Mouse (Mus musculus) MEL (cell line): ENCODE results near the gene Bex3. TPM values are rescaled to one million over a fixed set of nuclear protein-coding genes. Genes with fewer than 3 reads are reported as not detected.

Experiments used
- DNase-seq: peaks from one replicate; pipeline ENCODE4 v3.0.0; 2011; ENCODE audit warnings: low read depth, low spot score
- H3K27ac ChIP-seq: 2 replicates; pipeline ENCODE4 v1.5.1; 2012; ENCODE audit warnings: low read depth, mild to moderate bottlenecking, control low read depth, low read length, moderate library complexity; ENCODE audit not compliant: control insufficient read depth
- H3K27me3 ChIP-seq, 2 experiments: fragments of 150-350 bp in 1 of 2; sonication (generic) in 1 of 2; 2 replicates each; pipeline ENCODE4 v1.6.1; 2012; ENCODE audit warnings: low read length in 2 of 2, mild to moderate bottlenecking in 2 of 2, improper control_type of control experiment in 1 of 2, moderate library complexity in 1 of 2; ENCODE audit not compliant: insufficient read depth in 2 of 2, control insufficient read depth in 1 of 2
- H3K36me3 ChIP-seq, 2 experiments: 2 replicates each; pipeline ENCODE4 v1.6.1; 2012 to 2014; ENCODE audit warnings: low read length in 2 of 2, improper control_type of control experiment in 1 of 2, inconsistent platforms in 1 of 2, mild to moderate bottlenecking in 1 of 2; ENCODE audit not compliant: insufficient read depth in 2 of 2, control insufficient read depth in 1 of 2
- H3K4me1 ChIP-seq, 2 experiments: fragments of 150-350 bp in 1 of 2; sonication (generic) in 1 of 2; 2 replicates each; pipeline ENCODE4 v1.6.1; 2012; ENCODE audit warnings: low read length in 2 of 2, improper control_type of control experiment in 1 of 2, mild to moderate bottlenecking in 1 of 2; ENCODE audit not compliant: insufficient read depth in 2 of 2, control insufficient read depth in 1 of 2
- H3K4me3 ChIP-seq, 2 experiments: fragments of 150-350 bp in 1 of 2; sonication (generic) in 1 of 2; 2 replicates each; pipeline ENCODE4 v1.5.1; 2012; ENCODE audit warnings: low read depth in 2 of 2, low read length in 2 of 2, mild to moderate bottlenecking in 2 of 2, moderate library complexity in 2 of 2, control low read depth in 1 of 2, improper control_type of control experiment in 1 of 2; ENCODE audit not compliant: control insufficient read depth in 1 of 2, insufficient read depth in 1 of 2
- H3K79me2 ChIP-seq: 2 replicates; pipeline ENCODE4 v1.6.1; 2012; ENCODE audit warnings: mild to moderate bottlenecking, low read length, moderate library complexity; ENCODE audit not compliant: control insufficient read depth, poor library complexity, insufficient read depth
- H3K9ac ChIP-seq: 2 replicates; pipeline ENCODE4 v1.6.1; 2012; ENCODE audit warnings: low read depth, mild to moderate bottlenecking, control low read depth, low read length, moderate library complexity; ENCODE audit not compliant: control insufficient read depth, poor library complexity, severe bottlenecking
- H3K9me3 ChIP-seq: fragments of 150-350 bp; sonication (generic); replicated peaks from 2 replicates; pipeline ENCODE4 v1.6.1; 2012; ENCODE audit warnings: mild to moderate bottlenecking, low read length, improper control_type of control experiment, moderate library complexity; ENCODE audit not compliant: insufficient read depth
- BHLHE40 ChIP-seq: IDR thresholded peaks from 2 replicates; pipeline ENCODE4 v1.6.1; 2012; ENCODE audit warnings: low read depth, mild to moderate bottlenecking, inconsistent platforms, low read length, improper control_type of control experiment, borderline replicate concordance
- ELF1 ChIP-seq: IDR thresholded peaks from 2 replicates; pipeline ENCODE4 v1.6.1; 2014; ENCODE audit warnings: low read depth, mild to moderate bottlenecking, inconsistent platforms, low read length, improper control_type of control experiment, moderate library complexity
- EP300 ChIP-seq, 2 experiments: IDR thresholded peaks; 2 replicates each; pipeline ENCODE4 v1.6.1; 2011; ENCODE audit warnings: improper control_type of control experiment in 2 of 2, low read length in 2 of 2, low read depth in 1 of 2, mild to moderate bottlenecking in 1 of 2
- GABPA ChIP-seq: IDR thresholded peaks from 2 replicates; pipeline ENCODE4 v1.6.1; 2012; ENCODE audit warnings: low read depth, mild to moderate bottlenecking, inconsistent platforms, low read length, improper control_type of control experiment, moderate library complexity
- HCFC1 ChIP-seq: IDR thresholded peaks from 2 replicates; pipeline ENCODE4 v1.6.1; 2012; ENCODE audit warnings: low read depth, mild to moderate bottlenecking, inconsistent platforms, low read length, improper control_type of control experiment, moderate library complexity
- JUND ChIP-seq: IDR thresholded peaks from 2 replicates; pipeline ENCODE4 v1.6.1; 2011; ENCODE audit warnings: low read depth, mild to moderate bottlenecking, improper control_type of control experiment, low read length
- KAT2A ChIP-seq: conservative IDR thresholded peaks from 2 replicates; pipeline ENCODE4 v1.6.1; 2012; ENCODE audit warnings: low read depth, low read length, improper control_type of control experiment, inconsistent platforms
- MAFK ChIP-seq: IDR thresholded peaks from 2 replicates; pipeline ENCODE4 v1.6.1; 2011; ENCODE audit warnings: low read depth, mild to moderate bottlenecking, low read length, improper control_type of control experiment, borderline replicate concordance
- MAX ChIP-seq: IDR thresholded peaks from 2 replicates; pipeline ENCODE4 v1.6.1; 2011; ENCODE audit warnings: low read length, improper control_type of control experiment
- MEF2A ChIP-seq: IDR thresholded peaks from 2 replicates; pipeline ENCODE4 v1.6.1; 2014; ENCODE audit warnings: low read depth, mild to moderate bottlenecking, inconsistent platforms, low read length, improper control_type of control experiment; ENCODE audit not compliant: poor library complexity, insufficient replicate concordance, severe bottlenecking; ENCODE audit errors: extremely low read depth
- MYB ChIP-seq: IDR thresholded peaks from 2 replicates; pipeline ENCODE4 v1.6.1; 2011; ENCODE audit warnings: mild to moderate bottlenecking, low read depth, low read length, improper control_type of control experiment
- MYC ChIP-seq: IDR thresholded peaks from 2 replicates; pipeline ENCODE4 v1.6.1; 2011; ENCODE audit warnings: low read depth, mild to moderate bottlenecking, low read length, improper control_type of control experiment, moderate library complexity
- NRF1 ChIP-seq: IDR thresholded peaks from 2 replicates; pipeline ENCODE4 v1.6.1; 2014; ENCODE audit warnings: low read depth, mild to moderate bottlenecking, inconsistent platforms, low read length, improper control_type of control experiment, moderate library complexity; ENCODE audit not compliant: poor library complexity, insufficient read depth, severe bottlenecking
- POLR2AphosphoS2 ChIP-seq: IDR thresholded peaks from 2 replicates; pipeline ENCODE4 v1.6.1; 2011; ENCODE audit warnings: low read length, improper control_type of control experiment
- POLR2AphosphoS5 ChIP-seq: IDR thresholded peaks from 2 replicates; pipeline ENCODE4 v1.6.1; 2012; ENCODE audit warnings: low read depth, borderline replicate concordance, mild to moderate bottlenecking, inconsistent platforms, low read length, moderate library complexity, mixed read lengths
- SMC3 ChIP-seq: IDR thresholded peaks from 2 replicates; pipeline ENCODE4 v1.6.1; 2011; ENCODE audit warnings: low read depth, low read length, improper control_type of control experiment
- TBP ChIP-seq: IDR thresholded peaks from 2 replicates; pipeline ENCODE4 v1.8.0; 2011; ENCODE audit warnings: low read depth, low read length, improper control_type of control experiment
- UBTF ChIP-seq: IDR thresholded peaks from 2 replicates; pipeline ENCODE4 v1.6.1; 2012; ENCODE audit warnings: low read depth, mild to moderate bottlenecking, inconsistent platforms, low read length, improper control_type of control experiment, moderate library complexity, borderline replicate concordance; ENCODE audit not compliant: insufficient read depth
- ZKSCAN1 ChIP-seq: IDR thresholded peaks from 2 replicates; pipeline ENCODE4 v1.6.1; 2012; ENCODE audit warnings: low read depth, mild to moderate bottlenecking, inconsistent platforms, low read length, improper control_type of control experiment, moderate library complexity
- ZNF384 ChIP-seq: IDR thresholded peaks from 2 replicates; pipeline ENCODE4 v1.6.1; 2012; ENCODE audit warnings: low read depth, mild to moderate bottlenecking, inconsistent platforms, low read length, improper control_type of control experiment
- polyA plus RNA-seq, 2 experiments: library from polyadenylated mRNA; stranded (reverse) in 1 of 2; unstranded in 1 of 2; fragments of >175 nt in 1 of 2; fragments of >200 nt in 1 of 2; gene quantifications; 2 replicates each; pipeline versions ENCODE4 v1.2.1 to v1.2.4; 2012; ENCODE audit warnings: low replicate concordance in 2 of 2, low read depth in 1 of 2; ENCODE audit not compliant: insufficient read length in 2 of 2, insufficient read depth in 1 of 2, missing spikeins in 1 of 2
- total RNA-seq: library from RNA; depleted of rRNA; stranded (reverse); fragments of 300-350 nt; gene quantifications from 2 replicates; pipeline ENCODE4 v1.2.3, GENCODE M21; 2012

Bex3 gene
- total and polyA plus RNA-seq, 3 experiments, result 153 to 326 TPM; not detected in 1

DNA sequence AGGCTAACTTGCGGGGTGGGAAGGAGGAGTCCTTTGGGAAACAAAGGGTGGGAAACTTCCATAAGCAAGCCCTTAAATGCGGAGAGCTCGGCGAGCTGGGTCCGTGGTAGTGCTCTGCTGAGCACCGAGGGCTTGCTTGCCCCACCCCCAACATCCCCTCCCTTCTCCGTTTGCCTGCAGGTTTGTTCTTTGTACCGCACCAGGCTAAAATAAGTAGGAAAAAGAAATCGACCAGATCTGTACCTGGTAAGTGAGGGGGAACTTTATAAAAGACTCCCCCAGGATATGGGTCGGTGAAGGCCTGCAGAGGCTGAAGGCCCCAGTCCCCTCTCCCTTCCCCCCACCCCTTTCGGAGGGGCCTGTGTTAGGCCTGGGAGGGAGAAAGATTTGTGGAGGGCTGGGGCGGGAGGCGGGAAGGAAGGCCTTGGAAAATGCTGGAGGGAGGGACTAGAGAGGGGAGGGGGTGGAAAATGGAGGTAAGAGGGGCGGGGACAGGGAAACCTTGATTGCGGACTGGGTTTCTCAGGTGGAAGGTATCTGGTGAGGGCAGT lies 24.5 kb upstream of the Bex3 start:
- no peak for TF ChIP-seq EP300 (IDR thresholded peaks at IDR 0.05; ENCODE audit: low read depth in 1 of 2, low read length in 2 of 2)
- no peak for TF ChIP-seq TBP
- TF ChIP-seq MAFK, result no peak
- no peak for TF ChIP-seq HCFC1
- no peak for TF ChIP-seq MAX
- TF ChIP-seq MYB, result no peak
- no peak for TF ChIP-seq ZNF384
- TF ChIP-seq POLR2AphosphoS2, result no peak
- no peak for TF ChIP-seq UBTF
- TF ChIP-seq ZKSCAN1, result no peak
- no peak for TF ChIP-seq POLR2AphosphoS5
- no peak for TF ChIP-seq JUND
- TF ChIP-seq NRF1, result no peak

DNA sequence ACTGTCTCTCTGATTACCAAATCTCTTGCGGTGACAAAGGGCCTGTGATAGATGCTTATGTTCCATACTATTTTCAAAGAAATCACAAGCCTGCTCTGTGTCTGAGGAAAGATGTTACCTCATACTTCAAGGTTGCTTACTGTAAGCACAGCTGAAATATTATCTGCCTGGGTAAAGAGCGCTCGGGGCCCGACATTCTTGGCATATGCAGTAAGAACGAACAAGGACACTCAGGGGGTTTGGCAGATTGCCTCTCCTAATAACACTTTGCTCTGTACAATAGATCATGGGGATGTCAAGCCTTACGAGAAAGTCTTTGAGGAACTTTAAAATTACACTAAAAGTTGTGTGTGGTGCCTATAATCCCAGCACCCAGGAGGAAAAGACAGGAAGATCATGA lies 21.2 kb upstream of the Bex3 start:
- DNase-seq, result no peak
- Histone ChIP-seq H3K9me3 (no peaks in the 10 kb centered on the region), H3K4me1 (peaks cover 5 to 13% of the 10 kb centered on the region in 2 experiments), H3K27me3 (no peaks in the 10 kb centered on the region), H3K27ac (no peak overlapping the region), H3K4me3 (no peak overlapping the region), H3K36me3 (peaks cover 0 to 9% of the 10 kb centered on the region in 2 experiments; a peak in 2 of 4 replicates), H3K79me2 (peaks cover 10% of the 10 kb centered on the region), H3K9ac (no peak overlapping the region)
- no peak for TF ChIP-seq POLR2AphosphoS2
- no peak for TF ChIP-seq ZNF384
- TF ChIP-seq SMC3, result no peak
- no peak for TF ChIP-seq MEF2A
- TF ChIP-seq MAX, result no peak
- no peak for TF ChIP-seq BHLHE40
- TF ChIP-seq ZKSCAN1, result no peak
- no peak for TF ChIP-seq GABPA
- TF ChIP-seq MYB, result no peak
- TF ChIP-seq MAFK, result no peak
- TF ChIP-seq UBTF, result no peak
- no peak for TF ChIP-seq MYC
- TF ChIP-seq ELF1, result no peak
- TF ChIP-seq KAT2A, result no peak

More for the DNA sequence above, 24.5 kb upstream of the Bex3 start:
- no peaks in the 10 kb centered on the region; a peak in 1 of 4 replicates for H3K27me3 ChIP-seq
- peaks cover 0 to 5% of the 10 kb centered on the region in 2 experiments; a peak in 2 of 4 replicates for H3K4me1 ChIP-seq
- peak overlapping the region; percentile 84 for H3K9ac ChIP-seq
- peak; percentile 28 for DNase-seq
- no peaks in the 10 kb centered on the region for H3K9me3 ChIP-seq
- H3K4me3 ChIP-seq, result peak overlapping the region; percentile 89 to 91
- H3K36me3 ChIP-seq, result peaks cover 0 to 2% of the 10 kb centered on the region in 2 experiments; a peak in 1 of 4 replicates
- 0 out of 2 replicates have a peak overlapping the region, but pooled peaks have one; percentile 35 for H3K27ac ChIP-seq
- H3K79me2 ChIP-seq, result peaks cover 10% of the 10 kb centered on the region
